Mouse (Mus musculus): ENCODE data around the gene Gtf3c6.

Gtf3c6 gene

GRCm38 (mm10) chr10:40257414-40258255 lies at the start of gene Gtf3c6:
Gene Gtf3c6 (minus strand): TSS chr10:40258108.
- DNase-seq (ENCODE audit: low spot score): peak; percentile 92

- no peak for DNase-seq (ENCODE audit: low spot score)
These were observed 48.1 kb upstream of the Gtf3c6 start for GRCm38 (mm10) chr10:40305989-40306388.

GRCm38 (mm10) chr10:40302140-40302985 lies 44.5 kb upstream of the Gtf3c6 start, which contains the start of gene Amd1:
Gene Amd1 (minus strand): TSS chr10:40302186.
- DNase-seq (ENCODE audit: low spot score): peak; percentile 98

- peak; percentile 63 for DNase-seq (ENCODE audit: low spot score)
These were observed 43.5 kb upstream of the Gtf3c6 start for GRCm38 (mm10) chr10:40301181-40302075.

- DNase-seq (ENCODE audit: low spot score): peak; percentile 91
These were observed 42.8 kb upstream of the Gtf3c6 start for GRCm38 (mm10) chr10:40300648-40301171.

GRCm38 (mm10) chr10:40292640-40293039 lies 34.7 kb upstream of the Gtf3c6 start:
- DNase-seq (ENCODE audit: low spot score): no peak

GRCm38 (mm10) chr10:40286767-40287166 lies 28.9 kb upstream of the Gtf3c6 start:
- DNase-seq (ENCODE audit: low spot score): no peak

- no peak for DNase-seq (ENCODE audit: low spot score)
These were observed 27.7 kb upstream of the Gtf3c6 start for GRCm38 (mm10) chr10:40285571-40285970.

- DNase-seq (ENCODE audit: low spot score): no peak
These were observed 27.1 kb upstream of the Gtf3c6 start for GRCm38 (mm10) chr10:40284997-40285396.

- DNase-seq (ENCODE audit: low spot score): no peak
These were observed 26.4 kb upstream of the Gtf3c6 start for GRCm38 (mm10) chr10:40284179-40284831.

GRCm38 (mm10) chr10:40283636-40284035 lies 25.7 kb upstream of the Gtf3c6 start:
- DNase-seq (ENCODE audit: low spot score): no peak

- no peak for DNase-seq (ENCODE audit: low spot score)
These were observed 23.7 kb upstream of the Gtf3c6 start for GRCm38 (mm10) chr10:40281565-40281964.

- no peak for DNase-seq (ENCODE audit: low spot score)
These were observed 20.4 kb upstream of the Gtf3c6 start for GRCm38 (mm10) chr10:40278317-40278716.

- no peak for DNase-seq (ENCODE audit: low spot score)
These were observed 18.1 kb upstream of the Gtf3c6 start for GRCm38 (mm10) chr10:40275991-40276390.

- DNase-seq (ENCODE audit: low spot score): no peak
These were observed 16.0 kb upstream of the Gtf3c6 start for GRCm38 (mm10) chr10:40273938-40274337.

GRCm38 (mm10) chr10:40271216-40271615 lies 13.3 kb upstream of the Gtf3c6 start:
- DNase-seq (ENCODE audit: low spot score): no peak

- no peak for DNase-seq (ENCODE audit: low spot score)
These were observed 7.0 kb upstream of the Gtf3c6 start for GRCm38 (mm10) chr10:40264920-40265319.

GRCm38 (mm10) chr10:40263691-40264090 lies 5.8 kb upstream of the Gtf3c6 start:
- DNase-seq (ENCODE audit: low spot score): no peak

GRCm38 (mm10) chr10:40262200-40262599 lies 4.3 kb upstream of the Gtf3c6 start:
- no peak for DNase-seq (ENCODE audit: low spot score)

- no peak for DNase-seq (ENCODE audit: low spot score)
These were observed 2.4 kb upstream of the Gtf3c6 start for GRCm38 (mm10) chr10:40260305-40260704.

GRCm38 (mm10) chr10:40259542-40259941 lies 1.6 kb upstream of the Gtf3c6 start:
- no peak for DNase-seq (ENCODE audit: low spot score)

All from yolk sac, embryonic 10.5 days (tissue).